8 mouse cellular contexts compared by ENCODE assay signal in the genomic region with DNA sequence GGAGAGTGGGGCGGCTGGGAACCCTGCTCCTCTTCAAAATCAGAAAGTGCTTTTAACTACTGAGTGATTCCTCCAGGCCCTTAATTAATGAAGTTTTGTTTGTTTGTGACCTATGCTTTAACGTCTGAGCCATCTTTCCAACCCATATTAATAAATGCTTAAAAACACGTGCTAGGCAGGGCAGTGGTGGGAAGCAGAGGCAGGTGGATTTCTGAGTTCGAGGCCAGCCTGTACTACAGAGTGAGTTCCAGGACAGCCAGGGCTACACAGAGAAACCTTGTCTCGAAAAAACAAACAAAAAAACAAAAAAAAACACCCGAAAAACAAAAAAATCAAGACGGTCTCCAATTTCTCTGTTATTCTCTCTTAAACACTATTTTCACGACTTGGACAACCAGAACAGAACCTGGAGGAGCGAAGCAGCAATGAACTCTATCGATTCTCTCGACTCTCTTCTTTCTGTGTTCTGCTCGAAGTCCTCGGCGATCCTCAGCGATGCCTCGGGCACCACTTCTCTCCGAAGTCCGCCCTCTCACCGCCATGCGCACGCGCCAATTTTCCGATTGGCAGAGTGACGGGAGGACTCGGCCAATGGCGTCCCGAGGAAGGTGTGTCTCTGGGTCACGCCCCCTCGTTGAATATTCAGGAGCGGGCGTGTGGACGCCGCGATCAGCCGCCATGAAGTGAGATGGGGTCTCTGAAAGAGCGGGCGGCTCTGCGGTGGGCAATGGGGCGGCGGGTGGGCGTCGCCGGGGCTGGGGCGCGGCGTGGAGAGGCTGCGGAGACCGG. TPM values are rescaled to one million over a fixed set of nuclear protein-coding genes. Genes with fewer than 3 reads are reported as not detected.
DNase-seq lines count a peak whose midpoint lies in the region; ATAC-seq and TF ChIP-seq lines count a peak whose summit lies in the region.

A gene (plus strand): TSS at position 634 of the 789 bp plus-strand sequence.

- peak; percentile 75 for TF ChIP-seq POLR2A in testis, adult 2 months (IDR thresholded peaks at IDR 0.05; ENCODE audit: control insufficient read depth, low read depth, low read length)

- H3K9me3 ChIP-seq in E14TG2a.4 (ENCODE audit: low read length) = no peaks in the 10 kb centered on the region
- no peaks in the 10 kb centered on the region for H3K9me3 ChIP-seq in forebrain, embryonic 12.5 days
- H3K9me3 ChIP-seq in heart, postnatal 0 days (replicated peaks; ENCODE audit: control insufficient read depth, low read length) = no peaks in the 10 kb centered on the region
- no peaks in the 10 kb centered on the region for H3K9me3 ChIP-seq in liver, embryonic 16.5 days (replicated peaks; ENCODE audit: control insufficient read depth, low read length)
- no peaks in the 10 kb centered on the region for H3K9me3 ChIP-seq in neural tube, embryonic 13.5 days

- peaks cover 52% of the 10 kb centered on the region for H3K4me1 ChIP-seq in E14TG2a.4 (replicated peaks; ENCODE audit: low read depth, low read length)
- H3K4me1 ChIP-seq in forebrain, embryonic 12.5 days = peaks cover 17% of the 10 kb centered on the region
- peaks cover 6% of the 10 kb centered on the region; the same call in 1 of the 2 replicates for H3K4me1 ChIP-seq in heart, postnatal 0 days (ENCODE audit: control insufficient read depth, insufficient read depth)
- peaks cover 15% of the 10 kb centered on the region for H3K4me1 ChIP-seq in liver, embryonic 16.5 days (ENCODE audit: control insufficient read depth, low read depth, low read length)
- H3K4me1 ChIP-seq in neural tube, embryonic 13.5 days (replicated peaks) = peaks cover 21% of the 10 kb centered on the region
- peaks cover 3% of the 10 kb centered on the region for H3K4me1 ChIP-seq in testis, adult 2 months (ENCODE audit: control insufficient read depth, insufficient read depth, low read length)

- TF ChIP-seq EP300 in heart, postnatal 0 days (IDR thresholded peaks at IDR 0.05; ENCODE audit: low read depth) = no peak

- H3K9ac ChIP-seq in forebrain, embryonic 12.5 days = peak within 1 kb of the TSS; percentile 90
- H3K9ac ChIP-seq in heart, postnatal 0 days (replicated peaks; ENCODE audit: low read depth, low read length) = peak within 1 kb of the TSS; percentile 73
- H3K9ac ChIP-seq in liver, embryonic 16.5 days (ENCODE audit: low read depth, low read length) = peak within 1 kb of the TSS; percentile 76
- H3K9ac ChIP-seq in neural tube, embryonic 13.5 days = peak within 1 kb of the TSS; percentile 87

- no peak for TF ChIP-seq CTCF in E14TG2a.4 (conservative IDR thresholded peaks at IDR 0.05; ENCODE audit: low read length)
- no peak for TF ChIP-seq CTCF in heart, postnatal 0 days (IDR thresholded peaks at IDR 0.05; ENCODE audit: low read depth)
- no peak for TF ChIP-seq CTCF in testis, adult 2 months (IDR thresholded peaks at IDR 0.05; ENCODE audit: control insufficient read depth, insufficient read depth, insufficient replicate concordance, low read depth, low read length)

- peak; percentile 99 for DNase-seq in c-Kit-positive CD71-positive TER-119-positive erythroid progenitor cells, embryonic 14.5 days (ENCODE audit: low spot score)
- peak; percentile 97 for DNase-seq in heart, postnatal 0 days (ENCODE audit: low spot score)
- peak; percentile 100 for DNase-seq in kidney, postnatal 4 days

- peak within 1 kb of the TSS; percentile 88 for H3K4me2 ChIP-seq in forebrain, embryonic 12.5 days
- peak within 1 kb of the TSS; percentile 85 for H3K4me2 ChIP-seq in heart, postnatal 0 days (ENCODE audit: low read depth, low read length)
- H3K4me2 ChIP-seq in liver, embryonic 16.5 days (ENCODE audit: low read depth, low read length) = peak within 1 kb of the TSS; percentile 94
- H3K4me2 ChIP-seq in neural tube, embryonic 13.5 days = peak within 1 kb of the TSS; percentile 91

- ATAC-seq in forebrain, embryonic 12.5 days (ENCODE audit: low FRiP score) = peak; percentile 98
- ATAC-seq in heart, postnatal 0 days (ENCODE audit: insufficient read depth, low read depth) = peak; percentile 95
- ATAC-seq in liver, embryonic 16.5 days (ENCODE audit: low read depth) = peak; percentile 99
- peak; percentile 94 for ATAC-seq in neural tube, embryonic 13.5 days (ENCODE audit: low read depth)

- 6% methylated on average over 48 of the region's 48 CpGs for WGBS in forebrain, embryonic 12.5 days
- WGBS in heart, postnatal 0 days = 6% methylated on average over 47 of the region's 48 CpGs
- 4% methylated on average over 48 of the region's 48 CpGs for WGBS in liver, embryonic 16.5 days (ENCODE audit: insufficient replicate concordance)
- 7% methylated on average over 43 of the region's 48 CpGs for WGBS in neural tube, embryonic 13.5 days

- no peaks in the 10 kb centered on the region for H3K27me3 ChIP-seq in E14TG2a.4 (ENCODE audit: insufficient read depth, low read length)
- H3K27me3 ChIP-seq in forebrain, embryonic 12.5 days = no peaks in the 10 kb centered on the region
- no peaks in the 10 kb centered on the region for H3K27me3 ChIP-seq in heart, postnatal 0 days (ENCODE audit: control insufficient read depth, insufficient read depth, low read length)
- H3K27me3 ChIP-seq in liver, embryonic 16.5 days (ENCODE audit: control insufficient read depth, insufficient read depth, low read depth, low read length) = no peaks in the 10 kb centered on the region
- H3K27me3 ChIP-seq in neural tube, embryonic 13.5 days = no peaks in the 10 kb centered on the region
- no peaks in the 10 kb centered on the region for H3K27me3 ChIP-seq in testis, adult 2 months (ENCODE audit: control insufficient read depth, insufficient read depth, low read length)

- H3K4me3 ChIP-seq in E14TG2a.4 (replicated peaks; ENCODE audit: low read length) = peak within 1 kb of the TSS; percentile 95
- H3K4me3 ChIP-seq in forebrain, embryonic 12.5 days (replicated peaks) = peak within 1 kb of the TSS; percentile 74
- peak within 1 kb of the TSS; percentile 91 for H3K4me3 ChIP-seq in heart, postnatal 0 days (ENCODE audit: low read depth, low read length)
- peak within 1 kb of the TSS; percentile 85 for H3K4me3 ChIP-seq in liver, embryonic 16.5 days (ENCODE audit: low read depth, low read length)
- H3K4me3 ChIP-seq in neural tube, embryonic 13.5 days = peak within 1 kb of the TSS; percentile 86
- H3K4me3 ChIP-seq in testis, adult 2 months (ENCODE audit: control insufficient read depth, low read depth, low read length) = peak within 1 kb of the TSS; percentile 96

- peak within 1 kb of the TSS; percentile 59; the same call in 1 of the 2 replicates for H3K27ac ChIP-seq in forebrain, embryonic 12.5 days
- H3K27ac ChIP-seq in heart, postnatal 0 days (ENCODE audit: low read depth) = no peak within 1 kb of the TSS
- no peak within 1 kb of the TSS for H3K27ac ChIP-seq in liver, embryonic 16.5 days (ENCODE audit: low read length)
- H3K27ac ChIP-seq in neural tube, embryonic 13.5 days (replicated peaks) = peak within 1 kb of the TSS; percentile 59
- H3K27ac ChIP-seq in testis, adult 2 months (ENCODE audit: control insufficient read depth, insufficient read depth, low read depth, low read length) = peak within 1 kb of the TSS; percentile 81

- H3K36me3 ChIP-seq in E14TG2a.4 (ENCODE audit: insufficient read depth, low read length) = peaks cover 38% of the 10 kb centered on the region
- H3K36me3 ChIP-seq in forebrain, embryonic 12.5 days (replicated peaks) = peaks cover 29% of the 10 kb centered on the region
- peaks cover 32% of the 10 kb centered on the region for H3K36me3 ChIP-seq in heart, postnatal 0 days (replicated peaks; ENCODE audit: control insufficient read depth, insufficient read depth, low read length)
- H3K36me3 ChIP-seq in liver, embryonic 16.5 days (ENCODE audit: control insufficient read depth, insufficient read depth) = peaks cover 4% of the 10 kb centered on the region
- peaks cover 28% of the 10 kb centered on the region for H3K36me3 ChIP-seq in neural tube, embryonic 13.5 days
- H3K36me3 ChIP-seq in testis, adult 2 months (ENCODE audit: control insufficient read depth, insufficient read depth, low read length) = peaks cover 2% of the 10 kb centered on the region

RNA-seq across cellular contexts. Expression of the gene that starts here (rescaled TPM):
- polyA plus RNA-seq in forebrain, embryonic 12.5 days (2016; fragmentation: Nextera tagmentation; extraction: Ambion mirVana) = 23.3 and 23.7 TPM in 2 replicates
- 20.4 and 30.8 TPM in 2 replicates for total RNA-seq in heart, postnatal 0 days (2014; rRNA removed; ENCODE audit: low replicate concordance)
- polyA plus RNA-seq in heart, postnatal 0 days (2015; fragmentation: Nextera tagmentation; extraction: Ambion mirVana) = 4.9 and 6.0 TPM in 2 replicates
- 5.9 and 6.2 TPM in 2 replicates for polyA plus RNA-seq in liver, embryonic 16.5 days (2015; fragmentation: Nextera tagmentation; extraction: Ambion mirVana)
- polyA plus RNA-seq in neural tube, embryonic 13.5 days (2015; fragmentation: Nextera tagmentation; extraction: Ambion mirVana) = 18.6 and 20.5 TPM in 2 replicates
- polyA plus RNA-seq in testis, adult 2 months (2012; rRNA removed) = 50.6 and 53.3 TPM in 2 replicates

Comparison
In these comparisons a context has a peak if more than half of its experiments do, and no peak if none do; other contexts are left out.
1. H3K27ac ChIP-seq: peak in forebrain, embryonic 12.5 days (single experiment), neural tube, embryonic 13.5 days (single experiment) and testis, adult 2 months (single experiment); none in heart, postnatal 0 days (single experiment) and liver, embryonic 16.5 days (single experiment).
2. Peak in every context shown above with its lines, with median percentiles within 50 percentile points of each other: H3K4me3 ChIP-seq, DNase-seq, ATAC-seq, H3K4me2 ChIP-seq and H3K9ac ChIP-seq.